Mouse (Mus musculus) ovary, postnatal 10 days (tissue): ENCODE data around the gene Lce3c.

ENCODE experiments used
- DNase-seq: peaks from one replicate; pipeline ENCODE4 v3.0.0; 2022; ENCODE audit warnings: low spot score

Lce3c gene

GRCm38 (mm10) chr3:92944186-92944585 lies at the start of gene Lce3c:
Gene Lce3c, plus strand, starts transcription at chr3:92944486.
- DNase-seq: no peak

- DNase-seq: no peak
Observed at GRCm38 (mm10) chr3:92894489-92894888, 49.8 kb upstream of the Lce3c start.

DNA sequence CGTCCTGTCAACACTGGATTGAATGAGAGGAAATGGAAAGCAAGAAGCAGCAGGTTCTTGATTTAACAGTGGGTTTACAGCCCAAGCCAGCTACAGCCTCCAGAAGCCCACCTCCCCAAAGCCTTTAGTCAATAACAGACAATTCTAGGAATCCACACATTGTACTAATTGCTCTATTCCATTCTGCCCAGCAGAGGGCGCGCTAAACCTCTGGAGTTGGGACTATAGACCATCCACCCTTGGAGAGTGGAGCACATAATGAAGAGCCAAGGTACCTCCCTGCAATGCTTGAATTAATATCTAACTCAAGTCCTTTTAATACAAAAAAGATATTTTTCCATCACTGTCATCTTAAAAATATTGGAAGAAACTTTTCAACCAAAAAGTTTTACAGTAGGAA lies 41.3 kb upstream of the Lce3c start:
- DNase-seq: no peak

GRCm38 (mm10) chr3:92903640-92904039 lies 40.6 kb upstream of the Lce3c start:
- no peak for DNase-seq

GRCm38 (mm10) chr3:92905182-92905581 lies 39.1 kb upstream of the Lce3c start:
- DNase-seq: no peak

DNA sequence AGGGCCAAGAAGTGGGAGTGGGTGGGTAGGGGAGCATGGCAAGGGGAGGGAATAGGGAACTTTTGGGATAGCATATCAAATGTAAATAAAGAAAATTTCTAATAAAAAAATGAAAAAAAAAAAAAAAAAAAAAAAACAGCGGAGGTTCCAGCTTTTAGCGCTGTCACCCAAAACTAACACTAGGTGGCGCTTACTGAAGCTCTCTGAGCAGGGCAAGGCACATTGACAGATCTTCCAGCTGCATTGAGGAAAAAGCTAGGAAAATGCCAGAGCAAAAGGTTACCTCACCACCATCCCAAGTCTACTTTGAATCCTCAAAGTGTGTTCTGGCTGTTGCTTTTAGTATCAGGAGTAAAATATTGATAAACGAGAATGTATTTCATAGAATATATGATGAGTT lies 36.7 kb upstream of the Lce3c start:
- no peak for DNase-seq

GRCm38 (mm10) chr3:92920364-92920763 lies 23.9 kb upstream of the Lce3c start:
- DNase-seq: no peak

- no peak for DNase-seq
Observed at GRCm38 (mm10) chr3:92926130-92926529, 18.2 kb upstream of the Lce3c start, which contains the start of gene Lce3a. Gene Lce3a, minus strand, starts transcription at chr3:92926230.

DNA sequence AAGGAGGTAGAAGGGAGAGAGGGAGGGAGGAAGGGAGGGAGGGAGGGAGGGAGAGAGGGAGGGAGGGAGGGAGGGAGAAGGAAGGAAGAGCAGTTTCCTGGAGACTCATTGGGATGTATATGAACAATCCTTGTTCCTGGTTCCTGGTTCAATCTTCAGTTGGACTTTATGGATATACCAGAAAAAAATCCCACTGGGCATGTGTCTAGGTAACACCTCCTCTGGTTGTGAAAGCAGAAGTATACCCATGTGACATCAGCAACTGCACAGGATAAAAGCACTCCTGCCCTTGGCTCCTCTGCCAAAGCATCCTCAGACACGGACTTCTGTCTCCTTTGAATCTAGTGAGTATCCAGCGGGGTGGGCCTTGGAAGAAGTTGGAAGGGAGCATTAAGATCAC lies 11.6 kb upstream of the Lce3c start, which contains the start of gene Lce3b:
Gene Lce3b, plus strand, starts transcription at position 301 of the 400 bp plus-strand sequence.
- DNase-seq: no peak

- DNase-seq: no peak
Observed at GRCm38 (mm10) chr3:92957090-92957489, 12.8 kb downstream of the Lce3c start, which contains the start of gene Lce3d. Gene Lce3d, plus strand, starts transcription at chr3:92957390.

DNA sequence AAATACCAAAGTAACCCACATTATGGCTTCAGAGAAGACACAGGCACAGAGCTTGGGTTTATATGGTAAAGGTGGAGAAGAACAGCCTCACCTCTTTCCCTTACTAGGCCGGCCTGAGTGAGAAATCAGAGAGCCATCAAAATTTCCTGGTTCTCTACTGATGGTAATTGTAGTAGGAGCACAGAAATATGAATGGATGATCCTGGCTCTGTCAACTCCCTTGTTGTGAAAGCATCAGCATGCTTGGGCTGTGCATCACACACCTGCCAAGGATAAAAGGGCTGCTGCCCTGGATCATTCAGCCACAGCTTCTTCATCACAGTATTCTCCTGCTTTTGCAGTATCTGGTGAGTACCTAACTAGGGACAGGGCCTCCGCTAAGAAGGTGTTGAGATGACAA lies 22.5 kb downstream of the Lce3c start, which contains the start of gene Lce3e:
Gene Lce3e, plus strand, starts transcription at position 301 of the 400 bp plus-strand sequence.
- DNase-seq: no peak

DNA sequence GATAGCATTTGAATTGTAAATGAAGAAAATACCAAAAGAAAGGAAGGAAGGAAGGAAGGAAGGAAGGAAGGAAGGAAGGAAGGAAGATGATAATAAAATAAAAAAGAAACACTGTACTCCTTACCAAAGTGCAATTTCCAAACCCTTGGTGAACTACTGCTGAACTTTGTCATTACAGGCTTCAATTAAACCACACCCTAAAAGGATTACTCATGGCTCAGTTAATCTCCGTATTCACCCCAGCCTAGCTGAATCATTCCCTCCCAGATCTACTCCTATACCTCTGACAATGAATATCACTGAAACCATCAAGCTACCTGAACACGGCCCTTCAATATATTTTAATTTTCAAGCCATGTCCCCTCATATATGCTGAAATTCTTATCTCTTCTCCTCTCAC lies 34.2 kb downstream of the Lce3c start:
- DNase-seq: no peak

DNA sequence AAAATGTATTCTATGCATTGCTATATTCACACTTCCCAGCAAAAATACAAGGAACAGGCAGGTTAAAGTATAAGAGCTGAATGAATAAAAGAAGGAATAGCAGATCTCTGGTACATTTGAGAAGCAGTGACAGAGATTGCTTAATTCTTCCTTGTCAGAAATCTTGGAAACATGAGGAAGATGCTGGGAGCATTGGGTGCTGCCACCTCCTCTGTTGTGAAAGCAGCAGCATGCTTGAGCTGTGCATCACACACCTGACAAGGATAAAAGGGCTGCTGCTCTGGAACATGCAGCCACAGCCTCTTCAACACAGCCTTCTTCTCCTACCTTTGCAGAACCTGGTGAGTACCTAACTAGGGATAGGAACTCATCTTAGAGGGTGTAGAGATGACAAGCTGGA lies 47.6 kb downstream of the Lce3c start, which contains the start of gene Lce3f:
Gene Lce3f, plus strand, starts transcription at position 301 of the 400 bp plus-strand sequence.
- DNase-seq: no peak
